Mouse (Mus musculus): ENCODE data around the gene Olfr1045. TPM values are rescaled to one million over a fixed set of nuclear protein-coding genes. Genes with fewer than 3 reads are reported as not detected.
"Not testable (repeated sequence)": the region's sequence is repeated elsewhere in the genome, so short reads cannot be mapped to it uniquely, and the experiment has no call there.

The Olfr1045 gene
- polyA plus RNA-seq (2015; fragmentation: Nextera tagmentation; extraction: Ambion mirVana): not detected in 2 replicates

DNA sequence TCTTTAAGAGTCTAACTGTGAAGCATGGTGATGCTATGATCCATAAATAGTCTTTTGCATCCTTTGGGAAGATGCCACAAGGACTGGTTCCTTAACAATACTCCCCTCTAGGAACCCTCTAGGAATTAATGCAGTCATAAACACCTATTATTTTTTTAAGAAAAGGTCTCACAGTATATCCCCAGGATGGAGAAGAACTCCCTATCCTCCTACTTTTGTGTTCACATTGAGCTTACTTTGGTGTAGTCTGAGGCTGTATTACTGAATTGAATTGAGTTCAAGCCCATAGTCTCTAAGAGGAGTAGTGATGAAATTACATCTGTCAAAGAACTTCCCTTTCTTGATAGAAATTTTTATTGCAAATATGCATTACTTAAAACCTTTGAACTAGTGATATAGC is at the start of gene Olfr1045:
Gene Olfr1045 (minus strand): TSS at position 101 of the 400 bp plus-strand sequence.
- no peaks in the 10 kb centered on the region for H3K9me3 ChIP-seq (ENCODE audit: low read length)
- H3K27me3 ChIP-seq (ENCODE audit: insufficient read depth, low read length): no peaks in the 10 kb centered on the region
- no peak within 1 kb of the TSS for H3K27ac ChIP-seq (ENCODE audit: low read length)
- no peaks in the 10 kb centered on the region for H3K4me1 ChIP-seq (ENCODE audit: insufficient read depth, low read length)
- no peak within 1 kb of the TSS for H3K9ac ChIP-seq (replicated peaks; ENCODE audit: low read length)
- H3K36me3 ChIP-seq (ENCODE audit: insufficient read depth, low read length): no peaks in the 10 kb centered on the region
- ATAC-seq (ENCODE audit: low FRiP score, low TSS enrichment): no peak
- H3K4me2 ChIP-seq (replicated peaks; ENCODE audit: low read depth, low read length): no peak within 1 kb of the TSS
- H3K4me3 ChIP-seq (ENCODE audit: low read length): no peak within 1 kb of the TSS

- Histone ChIP-seq H3K4me2 (replicated peaks; ENCODE audit: low read depth, low read length) (no peak within 1 kb of the TSS), H3K9me3 (ENCODE audit: low read length) (no peaks in the 10 kb centered on the region), H3K27ac (ENCODE audit: low read length) (no peak within 1 kb of the TSS), H3K9ac (replicated peaks; ENCODE audit: low read length) (no peak within 1 kb of the TSS), H3K27me3 (ENCODE audit: insufficient read depth, low read length) (no peaks in the 10 kb centered on the region), H3K4me1 (ENCODE audit: insufficient read depth, low read length) (no peaks in the 10 kb centered on the region), H3K4me3 (ENCODE audit: low read length) (no peak within 1 kb of the TSS), H3K36me3 (ENCODE audit: insufficient read depth, low read length) (no peaks in the 10 kb centered on the region)
- ATAC-seq (ENCODE audit: low FRiP score, low TSS enrichment): no peak
These were observed 37.4 kb upstream of the Olfr1045 start, which contains the start of gene Olfr1048 for GRCm38 (mm10) chr2:86240189-86240588. TSS of gene Olfr1048 (minus strand) at chr2:86240289.

DNA sequence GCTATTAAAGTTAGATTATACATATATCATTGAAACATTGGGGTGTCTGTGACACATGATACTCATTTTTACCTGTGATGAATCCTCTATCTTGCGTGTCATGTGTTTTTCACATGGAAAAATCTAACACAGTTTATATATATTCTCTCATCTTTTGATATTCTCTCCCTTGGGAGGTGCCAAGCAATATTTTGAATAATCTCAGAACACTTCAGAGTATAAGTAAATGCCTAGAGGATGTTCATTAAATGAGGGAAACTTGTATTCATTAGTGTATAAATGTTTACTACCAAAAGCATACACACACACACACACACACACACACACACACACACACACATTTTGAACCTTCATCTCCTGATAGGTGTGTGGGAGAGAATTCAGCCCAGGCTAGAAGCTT is 28.5 kb upstream of the Olfr1045 start, which contains the start of gene Olfr1047:
Gene Olfr1047 (minus strand): TSS at position 101 of the 400 bp plus-strand sequence.
- no peak within 1 kb of the TSS for H3K27ac ChIP-seq (ENCODE audit: low read length)
- H3K4me2 ChIP-seq (replicated peaks; ENCODE audit: low read depth, low read length): no peak within 1 kb of the TSS
- no peak within 1 kb of the TSS for H3K9ac ChIP-seq (replicated peaks; ENCODE audit: low read length)
- no peak within 1 kb of the TSS for H3K4me3 ChIP-seq (ENCODE audit: low read length)
- no peaks in the 10 kb centered on the region for H3K36me3 ChIP-seq (ENCODE audit: insufficient read depth, low read length)
- no peaks in the 10 kb centered on the region for H3K9me3 ChIP-seq (ENCODE audit: low read length)
- 93% methylated on average over 1 of the region's 1 CpGs for WGBS
- ATAC-seq (ENCODE audit: low FRiP score, low TSS enrichment): no peak
- H3K27me3 ChIP-seq (ENCODE audit: insufficient read depth, low read length): no peaks in the 10 kb centered on the region
- no peaks in the 10 kb centered on the region for H3K4me1 ChIP-seq (ENCODE audit: insufficient read depth, low read length)

DNA sequence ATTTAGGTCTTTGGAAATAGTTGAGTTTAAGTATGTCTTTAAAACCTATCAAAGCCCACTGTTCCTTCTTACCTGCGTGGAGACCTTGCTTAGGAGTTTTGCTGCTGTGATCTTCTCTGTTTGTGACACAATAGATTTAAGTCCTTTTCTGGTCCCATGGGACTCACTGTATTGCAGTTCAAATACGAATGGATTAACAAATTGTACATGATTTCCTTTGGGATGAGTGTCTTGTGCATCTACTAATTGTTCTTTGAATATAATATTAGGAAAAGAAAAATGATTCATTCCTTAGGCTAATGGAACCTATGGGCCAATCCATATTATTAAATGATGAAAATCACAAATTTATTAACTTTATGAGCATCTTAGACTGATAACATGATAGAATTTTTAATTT is 16.4 kb upstream of the Olfr1045 start, which contains the start of gene Olfr1046:
Gene Olfr1046 (minus strand): TSS at position 101 of the 400 bp plus-strand sequence.
- Histone ChIP-seq H3K9me3 (ENCODE audit: low read length) (no peaks in the 10 kb centered on the region), H3K4me3 (ENCODE audit: low read length) (no peak within 1 kb of the TSS), H3K4me2 (replicated peaks; ENCODE audit: low read depth, low read length) (no peak within 1 kb of the TSS), H3K27ac (ENCODE audit: low read length) (no peak within 1 kb of the TSS), H3K36me3 (ENCODE audit: insufficient read depth, low read length) (no peaks in the 10 kb centered on the region), H3K9ac (replicated peaks; ENCODE audit: low read length) (no peak within 1 kb of the TSS), H3K4me1 (ENCODE audit: insufficient read depth, low read length) (no peaks in the 10 kb centered on the region), H3K27me3 (ENCODE audit: insufficient read depth, low read length) (no peaks in the 10 kb centered on the region)
- WGBS: 78% methylated on average over 2 of the region's 2 CpGs
- ATAC-seq (ENCODE audit: low FRiP score, low TSS enrichment): no peak

DNA sequence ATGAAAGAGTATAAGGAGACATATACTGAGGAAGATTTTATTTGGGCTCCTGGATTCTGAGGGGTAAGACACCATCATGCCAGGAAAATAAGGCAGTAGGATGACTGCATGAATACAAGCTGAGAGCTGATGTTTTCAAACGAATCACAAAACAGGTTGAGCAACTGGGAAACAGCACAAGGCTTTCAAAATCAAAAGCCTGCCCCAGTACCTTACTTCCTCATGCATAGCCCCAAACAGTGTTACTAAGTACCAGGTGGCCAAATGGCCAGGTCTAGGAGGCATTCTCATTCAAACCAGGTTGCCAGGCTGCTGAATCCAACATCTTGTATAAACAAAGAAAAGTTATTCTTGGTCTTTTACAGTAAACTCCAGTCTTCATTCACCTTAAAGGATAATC is 6.9 kb downstream of the Olfr1045 start:
- no peak for ATAC-seq (ENCODE audit: low FRiP score, low TSS enrichment)
- H3K27me3 ChIP-seq (ENCODE audit: insufficient read depth, low read length): no peaks in the 10 kb centered on the region
- H3K4me3 ChIP-seq (ENCODE audit: low read length): no peak overlapping the region
- no peaks in the 10 kb centered on the region for H3K9me3 ChIP-seq (ENCODE audit: low read length)
- no peak overlapping the region for H3K27ac ChIP-seq (ENCODE audit: low read length)
- H3K36me3 ChIP-seq (ENCODE audit: insufficient read depth, low read length): no peaks in the 10 kb centered on the region
- WGBS: 48% methylated on average over 1 of the region's 1 CpGs
- no peak overlapping the region for H3K9ac ChIP-seq (replicated peaks; ENCODE audit: low read length)
- H3K4me1 ChIP-seq (ENCODE audit: insufficient read depth, low read length): no peaks in the 10 kb centered on the region
- H3K4me2 ChIP-seq (replicated peaks; ENCODE audit: low read depth, low read length): no peak overlapping the region

- Histone ChIP-seq H3K4me3 (ENCODE audit: low read length) (no peak within 1 kb of the TSS), H3K4me1 (ENCODE audit: insufficient read depth, low read length) (no peaks in the 10 kb centered on the region), H3K27ac (ENCODE audit: low read length) (no peak within 1 kb of the TSS), H3K36me3 (ENCODE audit: insufficient read depth, low read length) (no peaks in the 10 kb centered on the region), H3K9me3 (ENCODE audit: low read length) (no peaks in the 10 kb centered on the region), H3K4me2 (replicated peaks; ENCODE audit: low read depth, low read length) (no peak within 1 kb of the TSS), H3K27me3 (ENCODE audit: insufficient read depth, low read length) (no peaks in the 10 kb centered on the region), H3K9ac (replicated peaks; ENCODE audit: low read length) (no peak within 1 kb of the TSS)
- ATAC-seq (ENCODE audit: low FRiP score, low TSS enrichment): no peak
These were observed 17.2 kb downstream of the Olfr1045 start, which contains the start of gene Olfr52 for GRCm38 (mm10) chr2:86185583-86185982. TSS of gene Olfr52 (minus strand) at chr2:86185683.

DNA sequence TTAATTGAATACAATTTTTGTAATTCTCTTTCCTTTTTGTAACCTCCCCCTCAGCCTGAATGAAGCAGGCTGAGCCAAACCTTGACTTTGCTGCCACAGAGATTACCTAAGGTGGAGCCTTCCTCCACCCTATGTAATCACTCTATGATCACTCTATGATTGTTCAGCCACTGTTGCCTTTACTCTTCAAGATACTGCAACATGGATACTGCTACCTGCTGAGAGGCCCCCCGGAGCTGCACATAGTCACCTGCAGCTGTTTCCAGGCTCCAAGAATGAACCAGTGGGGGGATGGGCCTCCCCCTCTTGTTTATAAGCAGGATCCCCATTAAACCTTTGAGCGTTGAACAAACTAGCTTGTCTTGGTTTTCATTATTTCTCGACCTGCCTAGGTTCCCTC is 22.9 kb downstream of the Olfr1045 start:
- Histone ChIP-seq H3K9me3 (ENCODE audit: low read length) (no peaks in the 10 kb centered on the region), H3K36me3 (ENCODE audit: insufficient read depth, low read length) (no peaks in the 10 kb centered on the region), H3K27me3 (ENCODE audit: insufficient read depth, low read length) (no peaks in the 10 kb centered on the region), H3K4me2 (replicated peaks; ENCODE audit: low read depth, low read length) (no peak overlapping the region), H3K9ac (replicated peaks; ENCODE audit: low read length) (no peak overlapping the region), H3K4me1 (ENCODE audit: insufficient read depth, low read length) (no peaks in the 10 kb centered on the region), H3K4me3 (ENCODE audit: low read length) (no peak overlapping the region), H3K27ac (ENCODE audit: low read length) (no peak overlapping the region)
- 83% methylated on average over 3 of the region's 3 CpGs for WGBS
- no peak for ATAC-seq (ENCODE audit: low FRiP score, low TSS enrichment)

GRCm38 (mm10) chr2:86177720-86178119 is 25.1 kb downstream of the Olfr1045 start, which contains the start of gene Olfr1044:
TSS of gene Olfr1044 (minus strand) at chr2:86177820.
- no peak within 1 kb of the TSS for H3K9ac ChIP-seq (replicated peaks; ENCODE audit: low read length)
- no peak for ATAC-seq (ENCODE audit: low FRiP score, low TSS enrichment)
- no peaks in the 10 kb centered on the region for H3K4me1 ChIP-seq (ENCODE audit: insufficient read depth, low read length)
- H3K4me2 ChIP-seq (replicated peaks; ENCODE audit: low read depth, low read length): no peak within 1 kb of the TSS
- no peak within 1 kb of the TSS for H3K27ac ChIP-seq (ENCODE audit: low read length)
- no peaks in the 10 kb centered on the region for H3K9me3 ChIP-seq (ENCODE audit: low read length)
- H3K4me3 ChIP-seq (ENCODE audit: low read length): no peak within 1 kb of the TSS
- H3K27me3 ChIP-seq (ENCODE audit: insufficient read depth, low read length): no peaks in the 10 kb centered on the region
- no peaks in the 10 kb centered on the region for H3K36me3 ChIP-seq (ENCODE audit: insufficient read depth, low read length)

- H3K9me3 ChIP-seq (ENCODE audit: low read length); ATAC-seq (ENCODE audit: low FRiP score, low TSS enrichment); H3K4me2 ChIP-seq (replicated peaks; ENCODE audit: low read depth, low read length); H3K36me3 ChIP-seq (ENCODE audit: insufficient read depth, low read length); H3K27me3 ChIP-seq (ENCODE audit: insufficient read depth, low read length); H3K27ac ChIP-seq (ENCODE audit: low read length); H3K4me3 ChIP-seq (ENCODE audit: low read length); H3K9ac ChIP-seq (replicated peaks; ENCODE audit: low read length); H3K4me1 ChIP-seq (ENCODE audit: insufficient read depth, low read length): not testable (repeated sequence)
- 84% methylated on average over 7 of the region's 7 CpGs for WGBS
These were observed 27.4 kb downstream of the Olfr1045 start for GRCm38 (mm10) chr2:86175422-86175821.

DNA sequence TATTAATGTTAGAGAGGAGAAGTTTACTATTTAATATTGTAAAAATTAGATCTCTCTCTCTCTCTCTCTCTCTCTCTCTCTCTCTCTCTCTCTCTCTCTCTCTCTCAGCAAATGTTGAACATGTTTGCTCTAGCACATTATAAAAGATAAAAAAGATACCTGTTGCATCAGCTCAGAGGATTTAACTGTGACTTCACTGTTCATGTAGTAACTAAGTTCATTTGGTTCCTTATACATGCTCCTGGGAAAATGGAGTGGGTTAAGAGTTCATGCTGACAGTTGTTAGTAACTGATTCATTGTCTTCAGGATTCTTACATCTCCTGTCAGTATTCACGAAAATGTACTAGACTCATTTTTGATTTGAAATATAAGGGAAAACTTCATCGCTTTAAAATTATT is 35.4 kb downstream of the Olfr1045 start, which contains the start of gene Olfr1043:
Gene Olfr1043 (minus strand): TSS at position 101 of the 400 bp plus-strand sequence.
- ATAC-seq (ENCODE audit: low FRiP score, low TSS enrichment): no peak
- Histone ChIP-seq H3K27me3 (ENCODE audit: insufficient read depth, low read length) (no peaks in the 10 kb centered on the region), H3K36me3 (ENCODE audit: insufficient read depth, low read length) (no peaks in the 10 kb centered on the region), H3K4me1 (ENCODE audit: insufficient read depth, low read length) (no peaks in the 10 kb centered on the region), H3K9ac (replicated peaks; ENCODE audit: low read length) (no peak within 1 kb of the TSS), H3K4me2 (replicated peaks; ENCODE audit: low read depth, low read length) (no peak within 1 kb of the TSS), H3K4me3 (ENCODE audit: low read length) (no peak within 1 kb of the TSS), H3K9me3 (ENCODE audit: low read length) (no peaks in the 10 kb centered on the region), H3K27ac (ENCODE audit: low read length) (no peak within 1 kb of the TSS)
- WGBS: 90% methylated on average over 2 of the region's 2 CpGs
